Mouse (Mus musculus) liver, postnatal 0 days (tissue): Measurements from ENCODE around the gene Gm20388.

Experiments
- CTCF ChIP-seq: sonication (generic); IDR thresholded peaks from 2 replicates; pipeline ENCODE4 v1.5.1; 2016; ENCODE audit warnings: antibody characterized with exemption, low read depth
- EP300 ChIP-seq: IDR thresholded peaks from 2 replicates; pipeline ENCODE4 v1.6.1; 2016; ENCODE audit warnings: antibody characterized with exemption, low read depth, mild to moderate bottlenecking

DNA sequence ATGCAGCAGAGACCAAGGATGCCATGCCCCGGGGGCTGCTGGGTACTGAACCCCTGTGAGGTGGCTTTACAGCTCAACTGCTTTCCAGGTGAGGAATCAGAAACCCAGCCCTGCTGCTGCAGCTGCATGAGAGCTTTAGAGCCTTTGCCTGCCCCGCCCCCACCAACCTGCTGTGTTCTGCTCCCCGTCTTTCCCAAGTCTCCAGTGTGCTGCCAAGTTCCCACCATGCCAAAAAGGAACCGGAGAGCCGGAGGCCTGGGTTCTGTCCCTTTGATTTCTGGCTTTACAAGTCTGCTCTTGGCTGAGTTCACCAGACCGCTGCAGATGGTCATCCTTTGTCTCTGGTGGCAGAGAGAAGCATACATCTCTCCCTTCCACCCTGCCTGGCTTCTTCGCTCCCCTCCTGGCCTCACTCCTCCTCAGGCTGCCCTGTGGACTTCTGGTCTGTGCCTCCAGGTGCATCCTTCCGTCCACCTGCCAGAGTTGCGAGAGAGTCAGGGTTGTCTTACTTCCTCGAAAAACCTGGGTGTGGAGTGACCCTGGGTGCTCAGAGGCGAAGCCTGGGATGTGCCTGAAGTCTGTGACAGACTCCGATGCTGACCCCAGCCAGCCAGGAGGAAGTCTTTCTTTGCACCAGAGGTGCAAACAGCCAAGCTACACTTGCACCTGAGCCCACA lies 1086.4 kb downstream of the Gm20388 start:
- TF ChIP-seq CTCF: no peak
- no peak for TF ChIP-seq EP300
